Mouse (Mus musculus): ENCODE measurements around the gene Mrpl50.

GRCm38 (mm10) chr4:49522576-49522975 is 1.7 kb upstream of the Mrpl50 start:
- TF ChIP-seq HCFC1 (IDR thresholded peaks at IDR 0.05; ENCODE audit: low read depth, low read length) (no peak), MAFK (IDR thresholded peaks at IDR 0.05; ENCODE audit: borderline replicate concordance, low read depth, low read length) (no peak), EP300 (IDR thresholded peaks at IDR 0.05; ENCODE audit: low read depth in 1 of 2, low read length in 2 of 2) (no peak), POLR2A (IDR thresholded peaks at IDR 0.05; ENCODE audit: control insufficient read depth in 1 of 2, insufficient read depth in 1 of 2, low read depth in 1 of 2, low read length in 2 of 2, poor library complexity in 1 of 2) (no peak), CTCF (IDR thresholded peaks at IDR 0.05 in 2 of 3, conservative IDR thresholded peaks at IDR 0.05 in 1 of 3; ENCODE audit: control insufficient read depth in 1 of 3, insufficient read depth in 1 of 3, low read depth in 2 of 3, low read length in 3 of 3, poor library complexity in 1 of 3, severe bottlenecking in 1 of 3) (no peak), ZC3H11A (IDR thresholded peaks at IDR 0.05; ENCODE audit: low read depth, low read length) (no peak), CHD2 (IDR thresholded peaks at IDR 0.05; ENCODE audit: low read length) (no peak), ZNF384 (IDR thresholded peaks at IDR 0.05; ENCODE audit: low read depth, low read length) (no peak), NRF1 (IDR thresholded peaks at IDR 0.05; ENCODE audit: insufficient read depth, low read depth, low read length, poor library complexity, severe bottlenecking) (no peak), RCOR1 (IDR thresholded peaks at IDR 0.05; ENCODE audit: low read depth, low read length) (no peak)

All from MEL (cell line).